Mouse (Mus musculus): Measurements from ENCODE around the gene Astl.

GRCm38 (mm10) chr2:127346334-127346733 lies 7.9 kb downstream of the Astl start:
- TF ChIP-seq POLR2A (IDR thresholded peaks at IDR 0.05; ENCODE audit: control insufficient read depth, extremely low read depth, insufficient read depth, low read length, poor library complexity) (no peak), CTCF (IDR thresholded peaks at IDR 0.05; ENCODE audit: borderline replicate concordance, control insufficient read depth, extremely low read depth, insufficient read depth, low read length, poor library complexity) (no peak)

Measured in thymus, adult 2 months (tissue).